Mouse (Mus musculus) heart, adult 2 months (tissue): ENCODE data around the gene Atp12a. TPM values are rescaled to one million over a fixed set of nuclear protein-coding genes. Genes with fewer than 3 reads are reported as not detected.

ENCODE experiments used
- DNase-seq, 2 experiments: peaks; one replicate each; pipeline ENCODE4 v3.0.0; 2021
- H3K27ac ChIP-seq: fragments of 200-600 bp; 2 replicates; pipeline ENCODE4 v1.8.1; 2022
- H3K27me3 ChIP-seq: fragments of 200-500 bp; 2 replicates; pipeline ENCODE4 v1.6.1; 2012; ENCODE audit warnings: mild to moderate bottlenecking, low read length, inconsistent platforms, mixed read lengths; ENCODE audit not compliant: control insufficient read depth, insufficient read depth
- H3K36me3 ChIP-seq: fragments of 200-500 bp; 2 replicates; pipeline ENCODE4 v1.6.1; 2012; ENCODE audit warnings: low read length, inconsistent platforms; ENCODE audit not compliant: control insufficient read depth, insufficient read depth
- H3K4me1 ChIP-seq: fragments of 200-500 bp; 2 replicates; pipeline ENCODE4 v1.6.1; 2011; ENCODE audit warnings: low read length; ENCODE audit not compliant: control insufficient read depth, insufficient read depth
- H3K4me3 ChIP-seq: fragments of 200-600 bp; 2 replicates; pipeline ENCODE4 v1.8.1; 2022
- H3K79me2 ChIP-seq: fragments of 200-500 bp; replicated peaks from 2 replicates; pipeline ENCODE4 v1.6.1; 2012; ENCODE audit warnings: mild to moderate bottlenecking, inconsistent platforms, low read length, moderate library complexity, mixed read lengths; ENCODE audit not compliant: control insufficient read depth, insufficient read depth
- H3K9ac ChIP-seq: fragments of 200-500 bp; 2 replicates; pipeline ENCODE4 v1.6.1; 2012; ENCODE audit warnings: low read depth, mild to moderate bottlenecking, control low read depth, inconsistent platforms, low read length, mixed read lengths
- EP300 ChIP-seq: fragments of 200-500 bp; IDR thresholded peaks from 2 replicates; pipeline ENCODE4 v1.6.1; 2011; ENCODE audit warnings: low read depth, low read length, control low read depth; ENCODE audit not compliant: insufficient read depth
- POLR2A ChIP-seq: fragments of 200-500 bp; IDR thresholded peaks from 2 replicates; pipeline ENCODE4 v1.6.1; 2011; ENCODE audit warnings: mild to moderate bottlenecking, low read depth, low read length, control low read depth; ENCODE audit not compliant: insufficient read depth
- WGBS: fragments of 180-500 bp; shearing (Covaris S2); methylation state at CpG from one replicate; pipeline ENCODE4 v1.1.7; 2018; 5-methylcytosine and 5-hydroxymethylcytosine counted together
- intact Hi-C: fragments of 180-260 bp; cut with DNase I; formaldehyde crosslinking; loops from one replicate; pipeline ENCODE4 v1.15.1; 2025
- polyA plus RNA-seq: library from polyadenylated mRNA; depleted of rRNA; stranded (reverse); fragments of >200 nt; gene quantifications from 2 replicates; pipeline ENCODE4 v1.2.3, GENCODE M21; 2012; rRNA removed
- total RNA-seq, 2 experiments: library from RNA; stranded (reverse); gene quantifications; 2 replicates each; pipeline ENCODE4 v1.2.3; 2021

Gene Atp12a
- total and polyA plus RNA-seq, 3 experiments: not detected

DNA sequence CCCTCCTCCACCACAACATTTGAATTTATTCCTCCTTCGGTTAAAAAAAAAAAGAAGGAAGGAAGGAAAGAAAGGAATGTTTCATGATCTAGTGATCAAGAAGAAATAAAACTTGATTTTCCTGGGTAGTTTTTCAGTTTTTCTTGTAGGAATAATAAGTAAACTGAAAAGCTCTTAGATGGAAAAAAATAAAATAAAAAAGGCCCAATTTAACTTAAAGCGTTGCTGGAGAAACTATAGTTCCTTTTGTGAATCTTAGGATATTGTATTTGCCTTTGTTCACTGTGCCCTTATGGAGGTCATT is 38.2 kb downstream of the Atp12a start:
- Histone ChIP-seq H3K9ac (no peak overlapping the region), H3K27ac (no peak overlapping the region), H3K4me3 (no peak overlapping the region), H3K79me2 (no peaks in the 10 kb centered on the region), H3K27me3 (0 out of 2 replicates have a peak, but pooled peaks cover 2% of the 10 kb centered on the region), H3K36me3 (no peaks in the 10 kb centered on the region), H3K4me1 (no peaks in the 10 kb centered on the region)
- no peak for TF ChIP-seq POLR2A
- no peak for TF ChIP-seq EP300
- DNase-seq: no peak
- 72% methylated on average over 2 of the region's 2 CpGs for WGBS
- intact Hi-C loops: no loop called here

Other genes with a start within 250 kb of the Atp12a start
- gene Gzme, start 244.4 kb upstream of the Atp12a start, total RNA-seq: not detected
- gene Gzme, start 244.4 kb upstream of the Atp12a start, polyA plus RNA-seq: not detected in 2 replicates
- not detected for gene Gzmd, start 232.5 kb upstream of the Atp12a start, total RNA-seq
- gene Gzmd, start 232.5 kb upstream of the Atp12a start, polyA plus RNA-seq: not detected in 2 replicates
- not detected for gene Gzmg, start 205.5 kb upstream of the Atp12a start, total RNA-seq
- not detected in 2 replicates for gene Gzmg, start 205.5 kb upstream of the Atp12a start, polyA plus RNA-seq
- gene Gzmn, start 190.5 kb upstream of the Atp12a start, total RNA-seq: not detected
- not detected in 2 replicates for gene Gzmn, start 190.5 kb upstream of the Atp12a start, polyA plus RNA-seq
- gene Gzmf, start 153.7 kb upstream of the Atp12a start, total RNA-seq: not detected
- gene Gzmf, start 153.7 kb upstream of the Atp12a start, polyA plus RNA-seq: not detected in 2 replicates
- gene Gzmc, start 130.4 kb upstream of the Atp12a start, total RNA-seq: not detected
- gene Gzmc, start 130.4 kb upstream of the Atp12a start, polyA plus RNA-seq: not detected in 2 replicates
- under 1 TPM; 0.23 to 0.36 TPM for gene Gzmb, start 102.8 kb upstream of the Atp12a start, total RNA-seq
- gene Gzmb, start 102.8 kb upstream of the Atp12a start, polyA plus RNA-seq: 0.64 TPM in 1 of 2 replicates, not detected in the other
- under 1 TPM; 0.29 to 0.34 TPM for gene Rnf17, start 37.5 kb downstream of the Atp12a start, total RNA-seq
- 0.06 and 0.09 TPM in 2 replicates for gene Rnf17, start 37.5 kb downstream of the Atp12a start, polyA plus RNA-seq
- gene Cenpj, start 210.4 kb downstream of the Atp12a start, total RNA-seq: 1 to 10 TPM; 3.2 to 4.5 TPM
- gene Cenpj, start 210.4 kb downstream of the Atp12a start, polyA plus RNA-seq: 1.1 and 2.0 TPM in 2 replicates
- gene Parp4, start 210.6 kb downstream of the Atp12a start, total RNA-seq: 10 to 100 TPM; 27.1 to 33.9 TPM
- 9.2 and 12.9 TPM in 2 replicates for gene Parp4, start 210.6 kb downstream of the Atp12a start, polyA plus RNA-seq